Mouse (Mus musculus) embryonic fibroblast, embryonic 13.5 days (primary cell): ENCODE data around the gene Olfr702. TPM values are rescaled to one million over a fixed set of nuclear protein-coding genes. Genes with fewer than 3 reads are reported as not detected.

ENCODE experiments used
- H3K27ac ChIP-seq: 2 replicates; pipeline ENCODE4 v1.5.1; 2012; ENCODE audit warnings: low read length, control low read depth, inconsistent platforms; ENCODE audit not compliant: insufficient read depth
- H3K4me1 ChIP-seq: 2 replicates; pipeline ENCODE4 v1.6.1; 2011; ENCODE audit warnings: low read length; ENCODE audit not compliant: control insufficient read depth, insufficient read depth
- H3K4me3 ChIP-seq: 2 replicates; pipeline ENCODE4 v1.5.1; 2011; ENCODE audit warnings: mild to moderate bottlenecking, control low read depth, low read length; ENCODE audit not compliant: insufficient read depth
- CTCF ChIP-seq: IDR thresholded peaks from 2 replicates; pipeline ENCODE4 v1.5.1; 2011; ENCODE audit warnings: mild to moderate bottlenecking, control low read depth, low read length, moderate library complexity, borderline replicate concordance; ENCODE audit not compliant: insufficient read depth
- POLR2A ChIP-seq: IDR thresholded peaks from 2 replicates; pipeline ENCODE4 v1.6.1; 2011; ENCODE audit warnings: low read depth, mild to moderate bottlenecking, control low read depth, low read length, moderate library complexity
- polyA plus RNA-seq: library from polyadenylated mRNA; stranded (reverse); fragments of >200 nt; gene quantifications from 2 replicates; pipeline ENCODE4 v1.2.4, GENCODE M21; 2011; ENCODE audit warnings: low read depth; ENCODE audit not compliant: missing spikeins, insufficient read length

Gene Olfr702
- polyA plus RNA-seq = not detected in 2 replicates

GRCm38 (mm10) chr7:106833793-106834192 is at the start of gene Olfr702:
Olfr702 (minus strand) TSS chr7:106833893.
- no peak within 1 kb of the TSS for H3K27ac ChIP-seq
- TF ChIP-seq CTCF = no peak
- H3K4me3 ChIP-seq = no peak within 1 kb of the TSS
- no peaks in the 10 kb centered on the region for H3K4me1 ChIP-seq

GRCm38 (mm10) chr7:106876791-106877190 is 43.1 kb upstream of the Olfr702 start, which contains the start of gene Olfr705:
Olfr705 (minus strand) TSS chr7:106876891.
- H3K4me3 ChIP-seq = no peak within 1 kb of the TSS
- no peak for TF ChIP-seq CTCF
- TF ChIP-seq POLR2A = no peak
- H3K27ac ChIP-seq = no peak within 1 kb of the TSS
- no peaks in the 10 kb centered on the region for H3K4me1 ChIP-seq

GRCm38 (mm10) chr7:106862885-106863284 is 29.2 kb upstream of the Olfr702 start, which contains the start of gene Olfr704:
Olfr704 (plus strand) TSS chr7:106863185.
- no peaks in the 10 kb centered on the region for H3K4me1 ChIP-seq
- no peak within 1 kb of the TSS for H3K27ac ChIP-seq
- TF ChIP-seq POLR2A (no peak), CTCF (no peak)
- H3K4me3 ChIP-seq = no peak within 1 kb of the TSS

- Histone ChIP-seq H3K4me3 (no peak within 1 kb of the TSS), H3K27ac (no peak within 1 kb of the TSS), H3K4me1 (no peaks in the 10 kb centered on the region)
- no peak for TF ChIP-seq CTCF
Observed at GRCm38 (mm10) chr7:106843060-106843459, 9.4 kb upstream of the Olfr702 start, which contains the start of gene Olfr703. Olfr703 (plus strand) TSS chr7:106843360.

GRCm38 (mm10) chr7:106818414-106818813 is 15.3 kb downstream of the Olfr702 start:
- TF ChIP-seq POLR2A = no peak
- no peak for TF ChIP-seq CTCF
- Histone ChIP-seq H3K4me1 (no peaks in the 10 kb centered on the region), H3K27ac (no peak overlapping the region), H3K4me3 (no peak overlapping the region)

- H3K4me3 ChIP-seq = no peak overlapping the region
Observed at GRCm38 (mm10) chr7:106815775-106816174, 17.9 kb downstream of the Olfr702 start.

GRCm38 (mm10) chr7:106813829-106814228 is 19.9 kb downstream of the Olfr702 start, which contains the start of gene Olfr701:
Olfr701 (plus strand) TSS chr7:106814129.
- TF ChIP-seq POLR2A (no peak), CTCF (no peak)
- Histone ChIP-seq H3K4me3 (no peak within 1 kb of the TSS), H3K27ac (no peak within 1 kb of the TSS), H3K4me1 (no peaks in the 10 kb centered on the region)

More at GRCm38 (mm10) chr7:106815775-106816174, 17.9 kb downstream of the Olfr702 start:
- Histone ChIP-seq H3K27ac (no peak overlapping the region), H3K4me1 (no peaks in the 10 kb centered on the region)
- TF ChIP-seq POLR2A (no peak), CTCF (no peak)

GRCm38 (mm10) chr7:106808734-106809133 is 25.0 kb downstream of the Olfr702 start, which contains the start of gene Olfr700:
Olfr700 (minus strand) TSS chr7:106808834.
- H3K27ac ChIP-seq = no peak within 1 kb of the TSS
- no peak within 1 kb of the TSS for H3K4me3 ChIP-seq
- no peaks in the 10 kb centered on the region for H3K4me1 ChIP-seq
- TF ChIP-seq CTCF (no peak), POLR2A (no peak)

GRCm38 (mm10) chr7:106793098-106793497 is 40.6 kb downstream of the Olfr702 start, which contains the start of gene Olfr699:
Olfr699 (minus strand) TSS chr7:106793198.
- Histone ChIP-seq H3K27ac (no peak within 1 kb of the TSS), H3K4me3 (no peak within 1 kb of the TSS), H3K4me1 (no peaks in the 10 kb centered on the region)
- TF ChIP-seq CTCF (no peak), POLR2A (no peak)

GRCm38 (mm10) chr7:106788330-106788729 is 45.4 kb downstream of the Olfr702 start:
- Histone ChIP-seq H3K4me1 (no peaks in the 10 kb centered on the region), H3K4me3 (no peak overlapping the region), H3K27ac (no peak overlapping the region)
- TF ChIP-seq CTCF (no peak), POLR2A (no peak)

Other genes with a start within 250 kb of the Olfr702 start
- not detected in 2 replicates for gene Olfr693, start 153.3 kb downstream of the Olfr702 start, polyA plus RNA-seq
- not detected in 2 replicates for gene Olfr694, start 142.1 kb downstream of the Olfr702 start, polyA plus RNA-seq
- not detected in 2 replicates for gene Olfr695, start 117.5 kb downstream of the Olfr702 start, polyA plus RNA-seq
- not detected in 2 replicates for gene Olfr697, start 91.5 kb downstream of the Olfr702 start, polyA plus RNA-seq
- gene Olfr698, start 78.5 kb downstream of the Olfr702 start, polyA plus RNA-seq = not detected in 2 replicates
- not detected in 2 replicates for gene Olfr699, start 40.7 kb downstream of the Olfr702 start, polyA plus RNA-seq
- not detected in 2 replicates for gene Olfr700, start 25.1 kb downstream of the Olfr702 start, polyA plus RNA-seq
- gene Olfr701, start 19.8 kb downstream of the Olfr702 start, polyA plus RNA-seq = not detected in 2 replicates
- not detected in 2 replicates for gene Olfr703, start 9.5 kb upstream of the Olfr702 start, polyA plus RNA-seq
- not detected in 2 replicates for gene Olfr704, start 29.3 kb upstream of the Olfr702 start, polyA plus RNA-seq
- gene Olfr705, start 43.0 kb upstream of the Olfr702 start, polyA plus RNA-seq = not detected in 2 replicates
- gene Olfr706, start 54.3 kb upstream of the Olfr702 start, polyA plus RNA-seq = not detected in 2 replicates
- gene Olfr707, start 67.3 kb upstream of the Olfr702 start, polyA plus RNA-seq = not detected in 2 replicates
- not detected in 2 replicates for gene Olfr1532-ps1, start 74.1 kb upstream of the Olfr702 start, polyA plus RNA-seq
- not detected in 2 replicates for gene Olfr709-ps1, start 98.3 kb upstream of the Olfr702 start, polyA plus RNA-seq
- not detected in 2 replicates for gene Olfr710, start 114.4 kb upstream of the Olfr702 start, polyA plus RNA-seq
- gene Olfr6, start 130.0 kb upstream of the Olfr702 start, polyA plus RNA-seq = not detected in 2 replicates
- not detected in 2 replicates for gene Olfr711, start 141.6 kb upstream of the Olfr702 start, polyA plus RNA-seq
- gene Olfr2, start 172.2 kb upstream of the Olfr702 start, polyA plus RNA-seq = not detected in 2 replicates
- not detected in 2 replicates for gene Olfr713, start 197.3 kb upstream of the Olfr702 start, polyA plus RNA-seq
- not detected in 2 replicates for gene Olfr714, start 237.1 kb upstream of the Olfr702 start, polyA plus RNA-seq